Mouse (Mus musculus) erythroblast, embryonic 14.5 days (primary cell): Measurements from ENCODE around the gene Olfml2b. TPM values are rescaled to one million over a fixed set of nuclear protein-coding genes. Genes with fewer than 3 reads are reported as not detected.

ENCODE experiments used
- H3K27me3 ChIP-seq: 2 replicates; pipeline ENCODE4 v1.6.1; 2012; ENCODE audit warnings: inconsistent platforms; ENCODE audit not compliant: control insufficient read depth
- H3K36me3 ChIP-seq: 2 replicates; pipeline ENCODE4 v1.6.1; 2012; ENCODE audit warnings: mild to moderate bottlenecking, inconsistent platforms; ENCODE audit not compliant: control insufficient read depth
- H3K4me1 ChIP-seq: 2 replicates; pipeline ENCODE4 v1.6.1; 2012; ENCODE audit warnings: inconsistent platforms; ENCODE audit not compliant: control insufficient read depth
- H3K4me3 ChIP-seq: replicated peaks from 2 replicates; pipeline ENCODE3; 2012; ENCODE audit warnings: moderate library complexity, mild to moderate bottlenecking, inconsistent platforms
- H3K9me3 ChIP-seq: 2 replicates; pipeline ENCODE4 v1.6.1; 2012; ENCODE audit warnings: low read length, inconsistent platforms, mixed read lengths; ENCODE audit not compliant: control insufficient read depth
- GATA1 ChIP-seq: IDR thresholded peaks from 2 replicates; pipeline ENCODE4 v1.6.1; 2012; ENCODE audit warnings: low read length, inconsistent platforms, mixed read lengths
- TAL1 ChIP-seq: IDR thresholded peaks from 3 replicates; pipeline ENCODE4 v1.6.1; 2012; ENCODE audit warnings: low read length, inconsistent platforms, mixed read lengths
- polyA plus RNA-seq: library from polyadenylated mRNA; stranded (reverse); fragments of >175 nt; gene quantifications from 2 replicates; pipeline ENCODE4 v1.2.3, GENCODE M21; 2012

The Olfml2b gene
- polyA plus RNA-seq, 1 experiment: not detected

- Histone ChIP-seq H3K27me3 (no peaks in the 10 kb centered on the region), H3K36me3 (no peaks in the 10 kb centered on the region), H3K4me3 (no peak overlapping the region), H3K9me3 (no peaks in the 10 kb centered on the region), H3K4me1 (no peaks in the 10 kb centered on the region)
- TF ChIP-seq TAL1 (no peak), GATA1 (no peak)
Measured at GRCm38 (mm10) chr1:170679624-170680023, 35.3 kb downstream of the Olfml2b start.

- Histone ChIP-seq H3K4me3 (no peak overlapping the region), H3K27me3 (no peaks in the 10 kb centered on the region; the same call in 1 of the 2 replicates), H3K36me3 (no peaks in the 10 kb centered on the region), H3K4me1 (no peaks in the 10 kb centered on the region), H3K9me3 (no peaks in the 10 kb centered on the region)
- no peak for TF ChIP-seq GATA1
- TF ChIP-seq TAL1: no peak
Measured at GRCm38 (mm10) chr1:170683863-170684262, 39.5 kb downstream of the Olfml2b start.

- Histone ChIP-seq H3K9me3 (no peaks in the 10 kb centered on the region), H3K36me3 (no peaks in the 10 kb centered on the region), H3K4me1 (peaks cover 1% of the 10 kb centered on the region), H3K4me3 (no peak overlapping the region), H3K27me3 (no peaks in the 10 kb centered on the region; the same call in 1 of the 2 replicates)
- TF ChIP-seq GATA1: no peak
- TF ChIP-seq TAL1: no peak
Measured at GRCm38 (mm10) chr1:170689773-170690172, 45.4 kb downstream of the Olfml2b start.

GRCm38 (mm10) chr1:170691301-170691700 lies 47.0 kb downstream of the Olfml2b start:
- Histone ChIP-seq H3K9me3 (no peaks in the 10 kb centered on the region), H3K27me3 (no peaks in the 10 kb centered on the region; the same call in 1 of the 2 replicates), H3K36me3 (no peaks in the 10 kb centered on the region), H3K4me1 (peaks cover 5% of the 10 kb centered on the region), H3K4me3 (no peak overlapping the region)
- TF ChIP-seq TAL1 (no peak), GATA1 (no peak)

- Histone ChIP-seq H3K9me3 (no peaks in the 10 kb centered on the region), H3K4me3 (no peak overlapping the region), H3K27me3 (no peaks in the 10 kb centered on the region), H3K36me3 (no peaks in the 10 kb centered on the region), H3K4me1 (peaks cover 5% of the 10 kb centered on the region)
- TF ChIP-seq TAL1 (no peak), GATA1 (no peak)
Measured at GRCm38 (mm10) chr1:170694821-170695291, 50.5 kb downstream of the Olfml2b start.

GRCm38 (mm10) chr1:170695326-170695725 lies 51.0 kb downstream of the Olfml2b start:
- TF ChIP-seq TAL1: no peak
- no peak for TF ChIP-seq GATA1
- H3K9me3 ChIP-seq: no peaks in the 10 kb centered on the region
- H3K27me3 ChIP-seq: no peaks in the 10 kb centered on the region
- H3K4me1 ChIP-seq: peaks cover 5% of the 10 kb centered on the region
- no peaks in the 10 kb centered on the region for H3K36me3 ChIP-seq
- H3K4me3 ChIP-seq: no peak overlapping the region

- Histone ChIP-seq H3K27me3 (no peaks in the 10 kb centered on the region), H3K36me3 (no peaks in the 10 kb centered on the region), H3K9me3 (no peaks in the 10 kb centered on the region), H3K4me3 (no peak overlapping the region), H3K4me1 (peaks cover 5% of the 10 kb centered on the region)
- TF ChIP-seq TAL1: no peak
Measured at GRCm38 (mm10) chr1:170696996-170697395, 52.7 kb downstream of the Olfml2b start.

GRCm38 (mm10) chr1:170697771-170698356 lies 53.5 kb downstream of the Olfml2b start:
- Histone ChIP-seq H3K4me3 (no peak overlapping the region), H3K9me3 (no peaks in the 10 kb centered on the region), H3K4me1 (peaks cover 5% of the 10 kb centered on the region), H3K36me3 (no peaks in the 10 kb centered on the region), H3K27me3 (no peaks in the 10 kb centered on the region)
- no peak for TF ChIP-seq TAL1
- no peak for TF ChIP-seq GATA1

GRCm38 (mm10) chr1:170698771-170699170 lies 54.4 kb downstream of the Olfml2b start:
- TF ChIP-seq GATA1 (no peak), TAL1 (no peak)
- Histone ChIP-seq H3K4me3 (no peak overlapping the region), H3K27me3 (no peaks in the 10 kb centered on the region), H3K36me3 (no peaks in the 10 kb centered on the region), H3K9me3 (no peaks in the 10 kb centered on the region), H3K4me1 (peaks cover 5% of the 10 kb centered on the region)

- Histone ChIP-seq H3K4me1 (peaks cover 5% of the 10 kb centered on the region), H3K36me3 (no peaks in the 10 kb centered on the region), H3K27me3 (no peaks in the 10 kb centered on the region), H3K4me3 (no peak overlapping the region), H3K9me3 (no peaks in the 10 kb centered on the region)
- TF ChIP-seq GATA1: no peak
- TF ChIP-seq TAL1: no peak
Measured at GRCm38 (mm10) chr1:170699553-170699952, 55.2 kb downstream of the Olfml2b start.
